Mouse (Mus musculus): Measurements from ENCODE around the gene Caskin2. TPM values are rescaled to one million over a fixed set of nuclear protein-coding genes. Genes with fewer than 3 reads are reported as not detected.

Gene Caskin2
- polyA plus RNA-seq, 1 experiment from 2014 or later, result 17.5 TPM

GRCm38 (mm10) chr11:115810377-115810776 is 3.1 kb downstream of the Caskin2 start:
- 0 out of 2 replicates have a peak overlapping the region, but pooled peaks have one; percentile 18 for H3K27ac ChIP-seq (replicated peaks)
- WGBS, result 93% methylated on average over 14 of the region's 14 CpGs
- H3K4me3 ChIP-seq, result no peak overlapping the region
- no peaks in the 10 kb centered on the region for H3K27me3 ChIP-seq (ENCODE audit: low read depth, poor library complexity, severe bottlenecking)
- H3K9me3 ChIP-seq (replicated peaks), result no peaks in the 10 kb centered on the region
- peaks cover 74% of the 10 kb centered on the region for H3K4me1 ChIP-seq
- peaks cover 64% of the 10 kb centered on the region for H3K36me3 ChIP-seq
- DNase-seq (ENCODE audit: low spot score), result no peak

GRCm38 (mm10) chr11:115809311-115809781 is 4.1 kb downstream of the Caskin2 start:
- WGBS, result 72% methylated on average over 8 of the region's 8 CpGs
- H3K9me3 ChIP-seq (replicated peaks), result no peaks in the 10 kb centered on the region
- no peak for DNase-seq (ENCODE audit: low spot score)
- H3K4me1 ChIP-seq, result peaks cover 66% of the 10 kb centered on the region
- H3K36me3 ChIP-seq, result peaks cover 74% of the 10 kb centered on the region
- no peak overlapping the region for H3K4me3 ChIP-seq
- peak overlapping the region; percentile 63 for H3K27ac ChIP-seq (replicated peaks)
- no peaks in the 10 kb centered on the region for H3K27me3 ChIP-seq (ENCODE audit: low read depth, poor library complexity, severe bottlenecking)

GRCm38 (mm10) chr11:115808696-115809310 is 4.6 kb downstream of the Caskin2 start:
- DNase-seq (ENCODE audit: low spot score), result no peak
- Histone ChIP-seq H3K27ac (replicated peaks) (peak overlapping the region; percentile 63; the same call in 1 of the 2 replicates), H3K9me3 (replicated peaks) (no peaks in the 10 kb centered on the region), H3K36me3 (peaks cover 79% of the 10 kb centered on the region), H3K27me3 (ENCODE audit: low read depth, poor library complexity, severe bottlenecking) (no peaks in the 10 kb centered on the region), H3K4me3 (peak overlapping the region; percentile 16; the same call in 1 of the 2 replicates), H3K4me1 (peaks cover 62% of the 10 kb centered on the region)
- 78% methylated on average over 10 of the region's 10 CpGs for WGBS

- peak overlapping the region; percentile 63 for H3K27ac ChIP-seq (replicated peaks)
- H3K9me3 ChIP-seq (replicated peaks), result no peaks in the 10 kb centered on the region
- H3K27me3 ChIP-seq (ENCODE audit: low read depth, poor library complexity, severe bottlenecking), result no peaks in the 10 kb centered on the region
- peaks cover 88% of the 10 kb centered on the region for H3K36me3 ChIP-seq
- H3K4me3 ChIP-seq, result peak overlapping the region; percentile 12; the same call in 1 of the 2 replicates
- DNase-seq (ENCODE audit: low spot score), result no peak
- WGBS, result 71% methylated on average over 11 of the region's 11 CpGs
- peaks cover 60% of the 10 kb centered on the region for H3K4me1 ChIP-seq
These were observed 5.5 kb downstream of the Caskin2 start for GRCm38 (mm10) chr11:115807971-115808370.

- WGBS, result 90% methylated on average over 6 of the region's 6 CpGs
- H3K27ac ChIP-seq (replicated peaks), result peak overlapping the region; percentile 63; the same call in 1 of the 2 replicates
- peak overlapping the region; percentile 12; the same call in 1 of the 2 replicates for H3K4me3 ChIP-seq
- peaks cover 54% of the 10 kb centered on the region for H3K4me1 ChIP-seq
- DNase-seq (ENCODE audit: low spot score), result no peak
- peaks cover 94% of the 10 kb centered on the region for H3K36me3 ChIP-seq
- H3K27me3 ChIP-seq (ENCODE audit: low read depth, poor library complexity, severe bottlenecking), result no peaks in the 10 kb centered on the region
- H3K9me3 ChIP-seq (replicated peaks), result no peaks in the 10 kb centered on the region
These were observed 6.1 kb downstream of the Caskin2 start for GRCm38 (mm10) chr11:115807306-115807705.

- peaks cover 97% of the 10 kb centered on the region for H3K36me3 ChIP-seq
- WGBS, result 93% methylated on average over 10 of the region's 10 CpGs
These were observed 7.3 kb downstream of the Caskin2 start for GRCm38 (mm10) chr11:115806154-115806553.

GRCm38 (mm10) chr11:115805005-115805404 is 8.4 kb downstream of the Caskin2 start:
- Histone ChIP-seq H3K36me3 (peaks cover 97% of the 10 kb centered on the region), H3K27me3 (ENCODE audit: low read depth, poor library complexity, severe bottlenecking) (no peaks in the 10 kb centered on the region), H3K4me1 (peaks cover 31% of the 10 kb centered on the region), H3K4me3 (no peak overlapping the region), H3K9me3 (replicated peaks) (no peaks in the 10 kb centered on the region), H3K27ac (replicated peaks) (no peak overlapping the region)
- WGBS, result 91% methylated on average over 7 of the region's 7 CpGs
- DNase-seq (ENCODE audit: low spot score), result no peak

More at GRCm38 (mm10) chr11:115806154-115806553, 7.3 kb downstream of the Caskin2 start:
- Histone ChIP-seq H3K9me3 (replicated peaks) (no peaks in the 10 kb centered on the region), H3K4me1 (peaks cover 42% of the 10 kb centered on the region), H3K27ac (replicated peaks) (no peak overlapping the region), H3K27me3 (ENCODE audit: low read depth, poor library complexity, severe bottlenecking) (no peaks in the 10 kb centered on the region), H3K4me3 (no peak overlapping the region)
- DNase-seq (ENCODE audit: low spot score), result no peak

- Histone ChIP-seq H3K4me3 (peak overlapping the region; percentile 1; the same call in 1 of the 2 replicates), H3K4me1 (peaks cover 13% of the 10 kb centered on the region), H3K27ac (replicated peaks) (no peak overlapping the region), H3K27me3 (ENCODE audit: low read depth, poor library complexity, severe bottlenecking) (no peaks in the 10 kb centered on the region), H3K36me3 (peaks cover 97% of the 10 kb centered on the region), H3K9me3 (replicated peaks) (no peaks in the 10 kb centered on the region)
- DNase-seq (ENCODE audit: low spot score), result no peak
- WGBS, result 95% methylated on average over 24 of the region's 24 CpGs
These were observed 10.2 kb downstream of the Caskin2 start for GRCm38 (mm10) chr11:115803072-115803709.

- WGBS, result 90% methylated on average over 18 of the region's 18 CpGs
- H3K4me3 ChIP-seq, result 0 out of 2 replicates have a peak overlapping the region, but pooled peaks have one; percentile 2
- no peak overlapping the region; the same call in 1 of the 2 replicates for H3K27ac ChIP-seq (replicated peaks)
- no peaks in the 10 kb centered on the region for H3K27me3 ChIP-seq (ENCODE audit: low read depth, poor library complexity, severe bottlenecking)
- peaks cover 98% of the 10 kb centered on the region for H3K36me3 ChIP-seq
- no peaks in the 10 kb centered on the region for H3K9me3 ChIP-seq (replicated peaks)
- DNase-seq (ENCODE audit: low spot score), result no peak
- H3K4me1 ChIP-seq, result no peaks in the 10 kb centered on the region; the same call in 1 of the 2 replicates
These were observed 12.5 kb downstream of the Caskin2 start for GRCm38 (mm10) chr11:115800981-115801380.

GRCm38 (mm10) chr11:115797665-115798064 is 15.8 kb downstream of the Caskin2 start:
- WGBS, result 88% methylated on average over 9 of the region's 9 CpGs
- DNase-seq (ENCODE audit: low spot score), result no peak
- Histone ChIP-seq H3K36me3 (peaks cover 100% of the 10 kb centered on the region), H3K27ac (replicated peaks) (no peak overlapping the region; the same call in 1 of the 2 replicates), H3K27me3 (ENCODE audit: low read depth, poor library complexity, severe bottlenecking) (no peaks in the 10 kb centered on the region), H3K4me3 (no peak overlapping the region), H3K4me1 (no peaks in the 10 kb centered on the region; the same call in 1 of the 2 replicates), H3K9me3 (replicated peaks) (no peaks in the 10 kb centered on the region)

- H3K4me1 ChIP-seq, result no peaks in the 10 kb centered on the region; the same call in 1 of the 2 replicates
- WGBS, result 81% methylated on average over 15 of the region's 15 CpGs
These were observed 16.5 kb downstream of the Caskin2 start for GRCm38 (mm10) chr11:115796898-115797297.

GRCm38 (mm10) chr11:115792353-115792752 is 21.1 kb downstream of the Caskin2 start:
- Histone ChIP-seq H3K36me3 (peaks cover 99% of the 10 kb centered on the region), H3K4me1 (0 out of 2 replicates have a peak, but pooled peaks cover 3% of the 10 kb centered on the region), H3K27ac (replicated peaks) (0 out of 2 replicates have a peak overlapping the region, but pooled peaks have one; percentile 6), H3K9me3 (replicated peaks) (no peaks in the 10 kb centered on the region), H3K4me3 (no peak overlapping the region), H3K27me3 (ENCODE audit: low read depth, poor library complexity, severe bottlenecking) (no peaks in the 10 kb centered on the region)
- DNase-seq (ENCODE audit: low spot score), result no peak
- WGBS, result 89% methylated on average over 14 of the region's 14 CpGs

More at GRCm38 (mm10) chr11:115796898-115797297, 16.5 kb downstream of the Caskin2 start:
- Histone ChIP-seq H3K27ac (replicated peaks) (no peak overlapping the region; the same call in 1 of the 2 replicates), H3K27me3 (ENCODE audit: low read depth, poor library complexity, severe bottlenecking) (no peaks in the 10 kb centered on the region), H3K4me3 (no peak overlapping the region), H3K36me3 (peaks cover 100% of the 10 kb centered on the region), H3K9me3 (replicated peaks) (no peaks in the 10 kb centered on the region)
- DNase-seq (ENCODE audit: low spot score), result no peak
